Mouse (Mus musculus) embryonic fibroblast, embryonic 13.5 days (primary cell): ENCODE measurements around the gene Itpr2.

Experiments
- CTCF ChIP-seq: IDR thresholded peaks from 2 replicates; pipeline ENCODE4 v1.5.1; 2011; ENCODE audit warnings: mild to moderate bottlenecking, control low read depth, low read length, moderate library complexity, borderline replicate concordance; ENCODE audit not compliant: insufficient read depth
- POLR2A ChIP-seq: IDR thresholded peaks from 2 replicates; pipeline ENCODE4 v1.6.1; 2011; ENCODE audit warnings: low read depth, mild to moderate bottlenecking, control low read depth, low read length, moderate library complexity

DNA sequence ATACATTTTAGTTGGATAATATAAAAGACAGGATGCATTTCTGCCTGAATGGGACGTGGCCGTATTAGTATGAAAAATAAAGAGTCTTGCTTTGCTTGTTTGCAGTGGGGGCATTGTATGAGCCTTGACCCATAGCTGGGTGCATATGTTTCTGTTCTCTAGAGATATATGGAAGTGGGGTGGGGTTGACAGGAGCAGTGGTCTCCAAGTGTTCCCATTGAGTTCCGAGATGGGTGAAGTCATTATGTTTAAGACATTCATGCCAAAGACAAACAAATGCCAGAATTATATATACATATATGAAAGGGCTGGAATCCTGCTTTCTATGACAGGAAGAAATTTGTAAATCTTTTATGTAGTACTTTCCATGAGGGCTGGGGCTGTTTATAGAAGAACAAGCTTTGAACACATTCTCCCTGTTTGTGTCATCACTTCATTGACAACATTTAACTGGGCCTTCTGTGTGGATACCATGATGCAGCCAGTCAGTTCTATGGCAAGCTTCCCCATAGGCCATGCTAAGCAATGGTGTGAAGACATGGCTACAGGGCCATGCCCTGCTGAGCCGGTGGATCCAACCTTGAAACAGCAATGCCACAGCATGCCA lies 327.3 kb downstream of the Itpr2 start:
- TF ChIP-seq POLR2A (no peak), CTCF (no peak)
